Mouse (Mus musculus): ENCODE data around the gene Wdr41. TPM values are rescaled to one million over a fixed set of nuclear protein-coding genes. Genes with fewer than 3 reads are reported as not detected.
A peak's percentile ranks its signal among the peaks of the same experiment; 100 is the strongest.

The Wdr41 gene
- polyA plus RNA-seq, 1 experiment from 2014 or later = 20.3 TPM

GRCm38 (mm10) chr13:95044108-95044507, 68.0 kb downstream of the Wdr41 start:
- Histone ChIP-seq H3K9ac (ENCODE audit: low read depth, low read length) (no peak overlapping the region), H3K27me3 (ENCODE audit: insufficient read depth, low read length) (no peaks in the 10 kb centered on the region), H3K27ac (no peak overlapping the region), H3K36me3 (ENCODE audit: insufficient read depth, low read length) (no peaks in the 10 kb centered on the region), H3K9me3 (replicated peaks; ENCODE audit: low read length) (no peaks in the 10 kb centered on the region), H3K4me2 (ENCODE audit: low read length) (no peak overlapping the region), H3K4me1 (replicated peaks; ENCODE audit: insufficient read depth, low read length) (no peaks in the 10 kb centered on the region), H3K4me3 (replicated peaks; ENCODE audit: low read depth, low read length) (no peak overlapping the region)
- no peak for DNase-seq (ENCODE audit: low spot score)
- no peak for ATAC-seq (replicated peaks; ENCODE audit: low FRiP score, low read depth)
- no peak for TF ChIP-seq CTCF (IDR thresholded peaks at IDR 0.05; ENCODE audit: low read depth)
- whole genome bisulfite sequencing = 4% methylated on average over 1 of the region's 1 CpGs

GRCm38 (mm10) chr13:95050398-95050797, 74.3 kb downstream of the Wdr41 start:
- 61% methylated on average over 4 of the region's 4 CpGs for WGBS
- ATAC-seq (replicated peaks; ENCODE audit: low FRiP score, low read depth) = no peak
- Histone ChIP-seq H3K9me3 (replicated peaks; ENCODE audit: low read length) (no peaks in the 10 kb centered on the region), H3K4me2 (ENCODE audit: low read length) (no peak overlapping the region), H3K4me3 (replicated peaks; ENCODE audit: low read depth, low read length) (no peak overlapping the region), H3K4me1 (replicated peaks; ENCODE audit: insufficient read depth, low read length) (no peaks in the 10 kb centered on the region), H3K27ac (no peak overlapping the region), H3K36me3 (ENCODE audit: insufficient read depth, low read length) (no peaks in the 10 kb centered on the region), H3K27me3 (ENCODE audit: insufficient read depth, low read length) (no peaks in the 10 kb centered on the region), H3K9ac (ENCODE audit: low read depth, low read length) (no peak overlapping the region)
- no peak for TF ChIP-seq CTCF (IDR thresholded peaks at IDR 0.05; ENCODE audit: low read depth)
- DNase-seq (ENCODE audit: low spot score) = no peak

- TF ChIP-seq CTCF (IDR thresholded peaks at IDR 0.05; ENCODE audit: low read depth) = no peak
- no peak for ATAC-seq (replicated peaks; ENCODE audit: low FRiP score, low read depth)
- H3K27me3 ChIP-seq (ENCODE audit: insufficient read depth, low read length) = no peaks in the 10 kb centered on the region
- no peaks in the 10 kb centered on the region for H3K9me3 ChIP-seq (replicated peaks; ENCODE audit: low read length)
- DNase-seq (ENCODE audit: low spot score) = no peak
- H3K9ac ChIP-seq (ENCODE audit: low read depth, low read length) = no peak overlapping the region
- H3K4me1 ChIP-seq (replicated peaks; ENCODE audit: insufficient read depth, low read length) = no peaks in the 10 kb centered on the region
- WGBS = 87% methylated on average over 3 of the region's 3 CpGs
- no peak overlapping the region for H3K4me3 ChIP-seq (replicated peaks; ENCODE audit: low read depth, low read length)
- no peak overlapping the region for H3K4me2 ChIP-seq (ENCODE audit: low read length)
- no peaks in the 10 kb centered on the region for H3K36me3 ChIP-seq (ENCODE audit: insufficient read depth, low read length)
- H3K27ac ChIP-seq = no peak overlapping the region
These were observed 76.3 kb downstream of the Wdr41 start for GRCm38 (mm10) chr13:95052421-95052820.

GRCm38 (mm10) chr13:95055742-95056388, 79.7 kb downstream of the Wdr41 start:
- Histone ChIP-seq H3K27me3 (ENCODE audit: insufficient read depth, low read length) (no peaks in the 10 kb centered on the region), H3K4me2 (ENCODE audit: low read length) (no peak overlapping the region), H3K36me3 (ENCODE audit: insufficient read depth, low read length) (no peaks in the 10 kb centered on the region), H3K9ac (ENCODE audit: low read depth, low read length) (no peak overlapping the region), H3K9me3 (replicated peaks; ENCODE audit: low read length) (no peaks in the 10 kb centered on the region), H3K27ac (peak overlapping the region; percentile 74), H3K4me3 (replicated peaks; ENCODE audit: low read depth, low read length) (no peak overlapping the region), H3K4me1 (replicated peaks; ENCODE audit: insufficient read depth, low read length) (no peaks in the 10 kb centered on the region)
- peak; percentile 16 for DNase-seq (ENCODE audit: low spot score)
- 0 out of 2 replicates have a peak, but pooled peaks have one; percentile 21 for ATAC-seq (replicated peaks; ENCODE audit: low FRiP score, low read depth)
- TF ChIP-seq CTCF (IDR thresholded peaks at IDR 0.05; ENCODE audit: low read depth) = no peak
- 31% methylated on average over 1 of the region's 1 CpGs for WGBS

GRCm38 (mm10) chr13:95056501-95057280, 80.5 kb downstream of the Wdr41 start:
- Histone ChIP-seq H3K4me3 (replicated peaks; ENCODE audit: low read depth, low read length) (no peak overlapping the region), H3K27me3 (ENCODE audit: insufficient read depth, low read length) (no peaks in the 10 kb centered on the region), H3K9me3 (replicated peaks; ENCODE audit: low read length) (no peaks in the 10 kb centered on the region), H3K4me2 (ENCODE audit: low read length) (no peak overlapping the region), H3K9ac (ENCODE audit: low read depth, low read length) (no peak overlapping the region), H3K4me1 (replicated peaks; ENCODE audit: insufficient read depth, low read length) (no peaks in the 10 kb centered on the region), H3K36me3 (ENCODE audit: insufficient read depth, low read length) (no peaks in the 10 kb centered on the region), H3K27ac (peak overlapping the region; percentile 74)
- DNase-seq (ENCODE audit: low spot score) (no peak), ATAC-seq (replicated peaks; ENCODE audit: low FRiP score, low read depth) (no peak)
- WGBS = 81% methylated on average over 11 of the region's 11 CpGs
- TF ChIP-seq CTCF (IDR thresholded peaks at IDR 0.05; ENCODE audit: low read depth) = no peak

GRCm38 (mm10) chr13:95058885-95059284, 82.7 kb downstream of the Wdr41 start:
- no peaks in the 10 kb centered on the region for H3K36me3 ChIP-seq (ENCODE audit: insufficient read depth, low read length)
- TF ChIP-seq CTCF (IDR thresholded peaks at IDR 0.05; ENCODE audit: low read depth) = no peak
- no peak overlapping the region for H3K9ac ChIP-seq (ENCODE audit: low read depth, low read length)
- H3K4me1 ChIP-seq (replicated peaks; ENCODE audit: insufficient read depth, low read length) = no peaks in the 10 kb centered on the region
- no peak overlapping the region for H3K4me3 ChIP-seq (replicated peaks; ENCODE audit: low read depth, low read length)
- H3K27ac ChIP-seq = no peak overlapping the region
- 64% methylated on average over 4 of the region's 4 CpGs for WGBS
- H3K4me2 ChIP-seq (ENCODE audit: low read length) = no peak overlapping the region
- ATAC-seq (replicated peaks; ENCODE audit: low FRiP score, low read depth) (0 out of 2 replicates have a peak, but pooled peaks have one; percentile 54), DNase-seq (ENCODE audit: low spot score) (no peak)
- no peaks in the 10 kb centered on the region for H3K9me3 ChIP-seq (replicated peaks; ENCODE audit: low read length)
- H3K27me3 ChIP-seq (ENCODE audit: insufficient read depth, low read length) = no peaks in the 10 kb centered on the region
